Mouse (Mus musculus) Muller cell, postnatal 12 days (primary cell): ENCODE measurements around the gene Tuba1c.
A peak's percentile ranks its signal among the peaks of the same experiment; 100 is the strongest.
"Not testable (repeated sequence)": the region's sequence is repeated elsewhere in the genome, so short reads cannot be mapped to it uniquely, and the experiment has no call there.

ENCODE experiments used
- DNase-seq: peaks from one replicate; pipeline ENCODE4 v3.0.0-alpha.2; 2015; ENCODE audit errors: inconsistent ontology term

Gene Tuba1c

GRCm38 (mm10) chr15:99030585-99031387, 1.1 kb downstream of the Tuba1c start:
- DNase-seq = no peak

GRCm38 (mm10) chr15:99031388-99031675, 1.6 kb downstream of the Tuba1c start:
- DNase-seq = no peak

GRCm38 (mm10) chr15:99032041-99032725, 2.5 kb downstream of the Tuba1c start:
- DNase-seq = no peak

GRCm38 (mm10) chr15:99032726-99033250, 3.1 kb downstream of the Tuba1c start:
- DNase-seq = no peak

GRCm38 (mm10) chr15:99033498-99034270, 4.0 kb downstream of the Tuba1c start:
- DNase-seq = peak; percentile 67

GRCm38 (mm10) chr15:99035431-99035830, 5.7 kb downstream of the Tuba1c start:
- no peak for DNase-seq

- DNase-seq = no peak
Measured at GRCm38 (mm10) chr15:99036249-99036905, 6.7 kb downstream of the Tuba1c start.

- DNase-seq = no peak
Measured at GRCm38 (mm10) chr15:99038025-99038424, 8.3 kb downstream of the Tuba1c start.

GRCm38 (mm10) chr15:99038797-99039196, 9.1 kb downstream of the Tuba1c start:
- DNase-seq = no peak

GRCm38 (mm10) chr15:99039306-99039705, 9.6 kb downstream of the Tuba1c start:
- no peak for DNase-seq

GRCm38 (mm10) chr15:99039996-99040919, 10.6 kb downstream of the Tuba1c start:
- DNase-seq = no peak

GRCm38 (mm10) chr15:99040920-99041856, 11.5 kb downstream of the Tuba1c start:
- peak; percentile 69 for DNase-seq

- DNase-seq = no peak
Measured at GRCm38 (mm10) chr15:99042334-99042733, 12.6 kb downstream of the Tuba1c start.

GRCm38 (mm10) chr15:99044854-99045253, 15.2 kb downstream of the Tuba1c start:
- no peak for DNase-seq

GRCm38 (mm10) chr15:99045734-99046133, 16.0 kb downstream of the Tuba1c start:
- DNase-seq = not testable (repeated sequence)

GRCm38 (mm10) chr15:99049473-99050253, 20.0 kb downstream of the Tuba1c start:
- no peak for DNase-seq

GRCm38 (mm10) chr15:99053373-99053772, 23.7 kb downstream of the Tuba1c start:
- no peak for DNase-seq

- DNase-seq = no peak
Measured at GRCm38 (mm10) chr15:99055040-99055439, 25.3 kb downstream of the Tuba1c start, which contains the start of gene Prph. TSS of gene Prph (plus strand) at chr15:99055174.
